Mouse (Mus musculus): Measurements from ENCODE around the gene Abhd15. TPM values are rescaled to one million over a fixed set of nuclear protein-coding genes. Genes with fewer than 3 reads are reported as not detected.

The Abhd15 gene
- polyA plus RNA-seq, 1 experiment: 34.2 TPM

Other genes with a start within 250 kb of the Abhd15 start
- 15.9 and 16.4 TPM in 2 replicates for gene Coro6, start 52.7 kb upstream of the Abhd15 start, polyA plus RNA-seq (2012; rRNA removed)
- 11.7 and 11.8 TPM in 2 replicates for gene Ankrd13b, start 25.4 kb upstream of the Abhd15 start, polyA plus RNA-seq (2012; rRNA removed)
- 55.4 and 69.2 TPM in 2 replicates for gene Git1, start 21.6 kb upstream of the Abhd15 start, polyA plus RNA-seq (2012; rRNA removed)
- gene Trp53i13, start 859 bp downstream of the Abhd15 start, polyA plus RNA-seq (2012; rRNA removed): 20.1 and 20.4 TPM in 2 replicates
- not detected in 2 replicates for gene Gm10392, start 4.1 kb downstream of the Abhd15 start, polyA plus RNA-seq (2012; rRNA removed)
- 7.6 and 9.8 TPM in 2 replicates for gene Taok1, start 92.7 kb downstream of the Abhd15 start, polyA plus RNA-seq (2012; rRNA removed)
- 10.4 and 11.1 TPM in 2 replicates for gene Nufip2, start 171.0 kb downstream of the Abhd15 start, polyA plus RNA-seq (2012; rRNA removed)
- gene Cryba1, start 210.2 kb downstream of the Abhd15 start, polyA plus RNA-seq (2012; rRNA removed): not detected in 2 replicates
- gene Myo18a, start 248.1 kb downstream of the Abhd15 start, polyA plus RNA-seq (2012; rRNA removed): 23.5 and 24.5 TPM in 2 replicates